Mouse (Mus musculus): ENCODE data around the gene Obp2a. TPM values are rescaled to one million over a fixed set of nuclear protein-coding genes. Genes with fewer than 3 reads are reported as not detected.
"Not testable (repeated sequence)": the region's sequence is repeated elsewhere in the genome, so short reads cannot be mapped to it uniquely, and the experiment has no call there.

Obp2a gene
- total RNA-seq, 1 experiment from 2014 or later: not detected

GRCm38 (mm10) chr2:25703706-25704105 lies 3.9 kb downstream of the Obp2a start:
- no peak for ATAC-seq (replicated peaks in 1 of 2; ENCODE audit: insufficient read depth in 1 of 2, low FRiP score in 2 of 2, low TSS enrichment in 1 of 2, low read depth in 1 of 2, poor library complexity in 2 of 2, severe bottlenecking in 2 of 2)

- ATAC-seq (replicated peaks in 1 of 2; ENCODE audit: insufficient read depth in 1 of 2, low FRiP score in 2 of 2, low TSS enrichment in 1 of 2, low read depth in 1 of 2, poor library complexity in 2 of 2, severe bottlenecking in 2 of 2): peak; percentile 72 to 85
These were observed 7.0 kb downstream of the Obp2a start, which contains the start of gene Bmyc for GRCm38 (mm10) chr2:25706643-25707481. Gene Bmyc, plus strand, starts transcription at chr2:25706739.

- no peak for ATAC-seq (replicated peaks in 1 of 2; ENCODE audit: insufficient read depth in 1 of 2, low FRiP score in 2 of 2, low TSS enrichment in 1 of 2, low read depth in 1 of 2, poor library complexity in 2 of 2, severe bottlenecking in 2 of 2)
These were observed 8.3 kb downstream of the Obp2a start for GRCm38 (mm10) chr2:25708121-25708520.

GRCm38 (mm10) chr2:25709056-25709455 lies 9.2 kb downstream of the Obp2a start:
- not testable (repeated sequence) for ATAC-seq (replicated peaks in 1 of 2; ENCODE audit: insufficient read depth in 1 of 2, low FRiP score in 2 of 2, low TSS enrichment in 1 of 2, low read depth in 1 of 2, poor library complexity in 2 of 2, severe bottlenecking in 2 of 2)

GRCm38 (mm10) chr2:25709791-25710190 lies 9.9 kb downstream of the Obp2a start:
- ATAC-seq (replicated peaks in 1 of 2; ENCODE audit: insufficient read depth in 1 of 2, low FRiP score in 2 of 2, low TSS enrichment in 1 of 2, low read depth in 1 of 2, poor library complexity in 2 of 2, severe bottlenecking in 2 of 2): not testable (repeated sequence)

GRCm38 (mm10) chr2:25711641-25712040 lies 11.8 kb downstream of the Obp2a start:
- ATAC-seq (replicated peaks in 1 of 2; ENCODE audit: insufficient read depth in 1 of 2, low FRiP score in 2 of 2, low TSS enrichment in 1 of 2, low read depth in 1 of 2, poor library complexity in 2 of 2, severe bottlenecking in 2 of 2): not testable (repeated sequence)

- no peak for ATAC-seq (replicated peaks in 1 of 2; ENCODE audit: insufficient read depth in 1 of 2, low FRiP score in 2 of 2, low TSS enrichment in 1 of 2, low read depth in 1 of 2, poor library complexity in 2 of 2, severe bottlenecking in 2 of 2)
These were observed 17.4 kb downstream of the Obp2a start for GRCm38 (mm10) chr2:25717222-25717621.

GRCm38 (mm10) chr2:25733199-25733930 lies 33.5 kb downstream of the Obp2a start:
- ATAC-seq (replicated peaks in 1 of 2; ENCODE audit: insufficient read depth in 1 of 2, low FRiP score in 2 of 2, low TSS enrichment in 1 of 2, low read depth in 1 of 2, poor library complexity in 2 of 2, severe bottlenecking in 2 of 2): no peak

GRCm38 (mm10) chr2:25736709-25737108 lies 36.9 kb downstream of the Obp2a start, which contains the start of gene Obp2b:
Gene Obp2b, plus strand, starts transcription at chr2:25737009.
- ATAC-seq (replicated peaks in 1 of 2; ENCODE audit: insufficient read depth in 1 of 2, low FRiP score in 2 of 2, low TSS enrichment in 1 of 2, low read depth in 1 of 2, poor library complexity in 2 of 2, severe bottlenecking in 2 of 2): not testable (repeated sequence)

GRCm38 (mm10) chr2:25741671-25742070 lies 41.8 kb downstream of the Obp2a start:
- ATAC-seq (replicated peaks in 1 of 2; ENCODE audit: insufficient read depth in 1 of 2, low FRiP score in 2 of 2, low TSS enrichment in 1 of 2, low read depth in 1 of 2, poor library complexity in 2 of 2, severe bottlenecking in 2 of 2): no peak

Other genes with a start within 250 kb of the Obp2a start
- gene Clic3, start 243.2 kb upstream of the Obp2a start, total RNA-seq (2017): not detected in 2 replicates
- 27.5 and 28.0 TPM in 2 replicates for gene Paxx, start 238.9 kb upstream of the Obp2a start, total RNA-seq (2017)
- gene Ptgds, start 230.0 kb upstream of the Obp2a start, total RNA-seq (2017): 3.4 and 3.5 TPM in 2 replicates
- gene Lcn12, start 206.1 kb upstream of the Obp2a start, total RNA-seq (2017): not detected in 2 replicates
- 20.6 and 25.1 TPM in 2 replicates for gene Fbxw5, start 199.3 kb upstream of the Obp2a start, total RNA-seq (2017)
- 0.35 and 2.0 TPM in 2 replicates for gene C8g, start 198.3 kb upstream of the Obp2a start, total RNA-seq (2017)
- gene Traf2, start 153.1 kb upstream of the Obp2a start, total RNA-seq (2017): 18.0 and 20.2 TPM in 2 replicates
- 68.7 and 71.1 TPM in 2 replicates for gene Edf1, start 142.2 kb upstream of the Obp2a start, total RNA-seq (2017)
- 1.1 and 4.8 TPM in 2 replicates for gene Mamdc4, start 125.2 kb upstream of the Obp2a start, total RNA-seq (2017)
- 27.8 and 63.7 TPM in 2 replicates for gene Phpt1, start 124.8 kb upstream of the Obp2a start, total RNA-seq (2017)
- gene Ajm1, start 118.3 kb upstream of the Obp2a start, total RNA-seq (2017): 0.40 TPM in 1 of 2 replicates, not detected in the other
- 56.5 and 67.0 TPM in 2 replicates for gene Rabl6, start 91.5 kb upstream of the Obp2a start, total RNA-seq (2017)
- gene Ccdc183, start 82.4 kb upstream of the Obp2a start, total RNA-seq (2017): not detected in 2 replicates
- gene Tmem141, start 78.0 kb upstream of the Obp2a start, total RNA-seq (2017): 22.2 and 28.8 TPM in 2 replicates
- gene Fcna, start 72.0 kb upstream of the Obp2a start, total RNA-seq (2017): 0.94 TPM in 1 of 2 replicates, not detected in the other
- not detected in 2 replicates for gene Lcn8, start 46.9 kb upstream of the Obp2a start, total RNA-seq (2017)
- gene Lcn5, start 42.1 kb upstream of the Obp2a start, total RNA-seq (2017): not detected in 2 replicates
- gene Lcn6, start 23.3 kb upstream of the Obp2a start, total RNA-seq (2017): not detected in 2 replicates
- not detected in 2 replicates for gene Lcn10, start 17.3 kb upstream of the Obp2a start, total RNA-seq (2017)
- 6.4 and 11.8 TPM in 2 replicates for gene Bmyc, start 6.7 kb downstream of the Obp2a start, total RNA-seq (2017)
- gene Obp2b, start 37.0 kb downstream of the Obp2a start, total RNA-seq (2017): not detected in 2 replicates
- not detected in 2 replicates for gene Lcn3, start 65.5 kb downstream of the Obp2a start, total RNA-seq (2017)
- gene Lcn11, start 77.0 kb downstream of the Obp2a start, total RNA-seq (2017): not detected in 2 replicates
- not detected in 2 replicates for gene Gm13539, start 82.2 kb downstream of the Obp2a start, total RNA-seq (2017)
- gene Glt6d1, start 115.8 kb downstream of the Obp2a start, total RNA-seq (2017): not detected in 2 replicates
- not detected in 2 replicates for gene Lcn9, start 123.1 kb downstream of the Obp2a start, total RNA-seq (2017)
- not detected in 2 replicates for gene Sohlh1, start 147.2 kb downstream of the Obp2a start, total RNA-seq (2017)
- gene Kcnt1, start 163.7 kb downstream of the Obp2a start, total RNA-seq (2017): not detected in 2 replicates

Measured in hematopoietic stem cell, adult 5-6 weeks (primary cell).